Mouse (Mus musculus): ENCODE results near the gene Fcgr3.

Fcgr3 gene

GRCm38 (mm10) chr1:171050774-171051173 lies 14.0 kb downstream of the Fcgr3 start:
- no peak for DNase-seq (ENCODE audit: low spot score in 2 of 2)

GRCm38 (mm10) chr1:171049263-171049662 lies 15.5 kb downstream of the Fcgr3 start:
- DNase-seq (ENCODE audit: low spot score in 2 of 2): no peak

GRCm38 (mm10) chr1:171046501-171046900 lies 18.2 kb downstream of the Fcgr3 start:
- no peak for DNase-seq (ENCODE audit: low spot score in 2 of 2)

GRCm38 (mm10) chr1:171045079-171045465 lies 19.7 kb downstream of the Fcgr3 start:
- no peak for DNase-seq (ENCODE audit: low spot score in 2 of 2)

GRCm38 (mm10) chr1:171044365-171045078 lies 20.2 kb downstream of the Fcgr3 start:
- peak; percentile 80 to 86 for DNase-seq (ENCODE audit: low spot score in 2 of 2)

- DNase-seq (ENCODE audit: low spot score in 2 of 2): no peak
These were observed 21.1 kb downstream of the Fcgr3 start for GRCm38 (mm10) chr1:171043594-171044153.

- no peak for DNase-seq (ENCODE audit: low spot score in 2 of 2)
These were observed 24.9 kb downstream of the Fcgr3 start for GRCm38 (mm10) chr1:171039880-171040279.

GRCm38 (mm10) chr1:171039135-171039534 lies 25.6 kb downstream of the Fcgr3 start:
- no peak for DNase-seq (ENCODE audit: low spot score in 2 of 2)

- peak; percentile 75 to 84 for DNase-seq (ENCODE audit: low spot score in 2 of 2)
These were observed 26.6 kb downstream of the Fcgr3 start for GRCm38 (mm10) chr1:171037861-171038721.

- peak; percentile 65 to 80 for DNase-seq (ENCODE audit: low spot score in 2 of 2)
These were observed 28.0 kb downstream of the Fcgr3 start for GRCm38 (mm10) chr1:171036550-171037324.

GRCm38 (mm10) chr1:171035611-171036010 lies 29.1 kb downstream of the Fcgr3 start:
- no peak for DNase-seq (ENCODE audit: low spot score in 2 of 2)

GRCm38 (mm10) chr1:171034201-171034600 lies 30.5 kb downstream of the Fcgr3 start:
- DNase-seq (ENCODE audit: low spot score in 2 of 2): no peak

GRCm38 (mm10) chr1:171033756-171034155 lies 31.0 kb downstream of the Fcgr3 start:
- peak; percentile 74 to 83 for DNase-seq (ENCODE audit: low spot score in 2 of 2)

- DNase-seq (ENCODE audit: low spot score in 2 of 2): no peak
These were observed 31.5 kb downstream of the Fcgr3 start for GRCm38 (mm10) chr1:171033196-171033595.

- no peak for DNase-seq (ENCODE audit: low spot score in 2 of 2)
These were observed 32.0 kb downstream of the Fcgr3 start for GRCm38 (mm10) chr1:171032691-171033090.

GRCm38 (mm10) chr1:171031752-171032151 lies 33.0 kb downstream of the Fcgr3 start:
- DNase-seq (ENCODE audit: low spot score in 2 of 2): no peak

- DNase-seq (ENCODE audit: low spot score in 2 of 2): no peak
These were observed 45.3 kb downstream of the Fcgr3 start for GRCm38 (mm10) chr1:171019311-171019950.

GRCm38 (mm10) chr1:171018737-171019136 lies 46.0 kb downstream of the Fcgr3 start, which contains the start of gene Fcgr4:
TSS of gene Fcgr4 (plus strand) at chr1:171018920.
- no peak for DNase-seq (ENCODE audit: low spot score in 2 of 2)

GRCm38 (mm10) chr1:171017468-171018158 lies 47.1 kb downstream of the Fcgr3 start:
- DNase-seq (ENCODE audit: low spot score in 2 of 2): no peak

- DNase-seq (ENCODE audit: low spot score in 2 of 2): no peak
These were observed 47.9 kb downstream of the Fcgr3 start for GRCm38 (mm10) chr1:171016676-171017356.
